Mouse (Mus musculus) gastrocnemius, postnatal 25 days (tissue): ENCODE data around the gene Adamts16. TPM values are rescaled to one million over a fixed set of nuclear protein-coding genes. Genes with fewer than 3 reads are reported as not detected.

Experiments
- DNase-seq: peaks from one replicate; pipeline ENCODE4 v3.0.0; 2022
- total RNA-seq, 2 experiments: library from RNA; stranded (reverse); gene quantifications; 1 replicate in 1 of 2; 2 replicates in 1 of 2; pipeline ENCODE4 v1.2.3; 2021

The Adamts16 gene
- total RNA-seq, 2 experiments from 2014 or later: 0.90 to 1.1 TPM

DNA sequence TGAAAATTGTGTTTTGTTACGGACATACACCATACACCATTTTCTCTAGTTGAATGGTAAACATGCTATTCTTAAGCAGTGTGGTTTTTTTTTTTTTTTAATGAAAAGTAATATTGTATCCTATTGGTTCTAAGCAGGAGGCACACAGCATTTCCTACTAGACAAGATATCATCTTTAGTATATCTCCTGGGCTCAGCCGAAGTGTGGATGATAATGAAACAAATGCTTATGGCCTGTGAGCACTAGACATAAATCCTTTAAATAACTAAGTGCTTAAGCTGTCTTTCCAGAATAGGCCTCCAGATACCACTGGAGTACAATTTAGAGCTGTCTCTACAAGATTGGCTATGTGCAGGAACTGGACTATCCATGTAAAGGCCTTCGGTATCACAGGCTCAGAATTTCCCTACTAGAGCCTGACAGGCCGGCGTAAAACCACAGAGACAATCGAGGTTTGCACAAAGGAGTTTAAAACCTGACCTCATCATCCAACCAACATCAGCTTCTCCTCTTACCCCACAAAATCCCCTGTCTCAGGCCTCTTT is 8.9 kb downstream of the Adamts16 start:
- no peak for DNase-seq

DNA sequence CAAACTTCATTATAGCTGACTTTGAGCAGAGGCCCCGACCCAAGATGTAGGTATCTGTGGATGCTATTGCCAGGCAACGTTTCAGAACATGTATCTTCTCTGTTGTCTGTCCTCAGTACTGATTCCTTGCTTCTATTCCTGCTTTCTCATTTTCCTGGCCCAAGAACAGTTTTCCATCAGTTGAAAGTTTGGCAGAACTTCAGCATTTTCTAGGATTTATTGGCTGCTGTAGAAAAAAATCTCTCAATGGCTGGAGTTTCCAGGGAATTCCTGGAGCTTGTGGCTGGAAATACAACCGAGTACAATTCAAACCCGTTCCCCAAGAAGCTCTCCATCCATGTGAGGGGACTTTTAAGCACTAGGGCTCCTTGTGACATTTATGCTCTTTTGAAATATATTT is 10.6 kb downstream of the Adamts16 start:
- DNase-seq: no peak

DNA sequence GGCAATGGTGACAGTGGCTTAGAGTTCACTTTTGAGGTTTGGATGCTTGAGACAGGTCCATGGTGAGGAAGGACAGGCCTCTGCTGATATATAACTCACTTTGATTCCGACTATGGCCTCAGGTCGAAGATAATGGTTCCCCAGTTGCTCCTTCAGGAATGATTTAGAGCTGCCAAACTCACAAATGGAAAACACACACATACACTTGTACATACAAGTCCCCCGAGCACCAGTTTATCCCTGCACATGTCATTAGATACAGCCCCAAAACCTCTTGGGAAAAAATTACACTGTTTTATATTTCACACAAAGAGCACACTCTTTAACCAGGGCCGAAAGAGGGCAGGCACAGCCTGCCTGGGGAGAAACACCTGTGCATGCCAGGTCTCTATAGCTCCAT is 14.1 kb downstream of the Adamts16 start:
- DNase-seq: no peak

DNA sequence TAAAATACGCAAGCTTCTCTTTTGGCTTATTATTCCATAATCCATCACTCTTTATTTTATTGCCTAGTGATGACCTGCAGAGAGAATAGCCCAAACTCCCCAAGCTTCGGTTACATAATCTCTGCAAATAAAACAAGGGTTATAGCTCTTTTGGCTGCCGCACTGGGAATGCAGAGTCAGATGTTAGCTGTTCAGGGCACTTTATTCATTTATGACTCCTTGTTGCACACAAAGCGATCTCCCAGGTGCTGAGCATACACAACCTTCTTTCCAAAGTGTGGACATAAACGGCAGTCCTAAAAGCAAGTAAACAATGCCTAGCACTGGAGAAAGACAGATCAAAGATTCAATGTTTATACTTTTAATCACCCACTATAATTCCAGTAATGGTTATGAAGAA is 16.3 kb downstream of the Adamts16 start:
- DNase-seq: no peak

DNA sequence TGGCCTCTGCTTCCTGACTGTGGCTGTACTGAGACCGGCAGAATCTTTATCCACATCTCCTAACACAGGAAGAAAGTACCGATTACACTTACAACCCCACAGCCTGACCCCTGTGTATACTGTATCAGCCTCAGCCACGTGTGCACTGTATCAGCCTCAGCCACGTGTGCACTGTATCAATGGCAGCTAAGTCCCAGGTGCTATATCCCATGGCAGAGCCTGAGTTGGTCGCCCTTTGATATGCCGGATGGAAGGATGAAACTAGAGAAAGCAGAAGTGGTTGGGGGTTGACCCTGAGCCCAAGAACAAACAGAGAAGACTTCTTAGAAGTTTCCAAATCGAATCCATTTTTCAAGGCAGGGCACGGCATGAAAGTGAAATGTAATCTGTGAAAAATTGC is 17.9 kb downstream of the Adamts16 start:
- no peak for DNase-seq

DNA sequence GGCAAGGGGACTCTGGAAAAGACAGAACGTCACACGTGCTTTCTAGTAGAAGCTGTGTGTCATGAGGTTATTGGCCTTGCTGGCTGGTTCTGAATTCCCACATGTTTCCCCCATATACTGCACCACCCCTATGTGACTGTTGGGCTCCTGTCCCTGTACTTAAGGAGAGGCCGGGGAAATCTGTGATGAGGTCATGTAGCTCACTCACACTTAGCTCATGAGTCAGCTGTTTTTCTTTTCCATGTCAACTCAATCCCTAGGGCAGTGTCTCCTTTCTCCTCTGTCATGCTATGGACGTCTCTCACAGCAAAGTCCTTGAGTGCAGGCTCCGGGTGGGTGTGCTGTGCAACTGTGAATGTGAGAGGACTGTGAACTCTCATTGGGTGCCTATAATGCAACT is 22.6 kb downstream of the Adamts16 start:
- DNase-seq: no peak

DNA sequence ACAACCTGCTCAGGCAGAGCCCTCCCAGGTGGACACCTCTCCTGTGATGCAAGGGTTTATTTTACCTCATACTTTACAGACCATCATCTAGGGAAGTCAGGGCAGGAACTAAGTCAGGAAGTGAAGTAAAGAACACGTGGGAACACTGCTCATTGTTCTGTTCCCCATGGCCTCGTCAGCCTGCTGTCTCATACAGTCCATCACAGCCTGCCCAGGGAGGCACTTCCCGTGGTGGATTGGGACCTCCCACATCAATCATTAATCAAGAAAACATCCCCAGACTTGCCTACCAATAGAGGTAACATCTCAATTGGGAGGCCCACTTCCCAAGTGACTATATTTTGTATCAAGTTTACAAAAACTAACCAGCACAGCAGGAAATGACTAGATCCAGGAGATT is 27.2 kb downstream of the Adamts16 start:
- no peak for DNase-seq

DNA sequence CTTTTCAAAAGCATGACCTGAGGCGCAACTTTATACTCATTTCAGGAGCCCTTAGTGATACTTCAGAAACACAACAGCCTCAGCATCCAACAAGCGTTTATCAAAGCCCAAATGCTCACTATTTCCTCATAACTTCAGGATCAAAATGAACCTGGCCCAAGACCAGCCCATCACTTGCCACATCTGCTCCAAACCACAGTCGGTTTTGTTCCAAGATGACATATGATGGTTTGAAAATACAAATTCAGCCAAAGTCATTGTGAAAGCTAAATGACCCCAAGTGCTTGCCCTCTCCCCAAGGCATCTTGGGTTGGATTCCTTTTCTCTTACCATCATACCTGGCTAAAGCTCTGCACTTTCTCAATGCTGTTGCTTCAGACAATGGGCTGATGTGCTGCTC is 36.1 kb downstream of the Adamts16 start:
- DNase-seq: no peak

DNA sequence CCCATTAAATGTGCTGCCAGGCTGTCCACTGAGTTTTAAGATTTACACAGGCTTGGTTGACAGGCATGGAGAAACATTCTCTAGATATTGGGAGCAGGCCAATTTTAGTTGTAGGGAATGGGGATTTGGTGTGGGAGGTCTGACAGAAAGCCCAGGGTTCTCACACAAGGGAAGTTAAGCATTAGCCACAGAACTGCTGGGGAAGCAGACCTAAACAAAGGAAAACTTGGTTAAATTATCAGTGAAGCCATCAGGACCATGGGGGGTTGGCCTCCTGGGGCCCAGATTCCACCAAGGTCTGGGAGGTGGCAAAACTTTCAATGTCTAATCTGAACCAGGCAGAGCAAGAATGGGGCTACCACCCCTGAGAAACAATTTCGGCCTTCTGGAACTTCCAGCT is 38.8 kb downstream of the Adamts16 start:
- DNase-seq: no peak

DNA sequence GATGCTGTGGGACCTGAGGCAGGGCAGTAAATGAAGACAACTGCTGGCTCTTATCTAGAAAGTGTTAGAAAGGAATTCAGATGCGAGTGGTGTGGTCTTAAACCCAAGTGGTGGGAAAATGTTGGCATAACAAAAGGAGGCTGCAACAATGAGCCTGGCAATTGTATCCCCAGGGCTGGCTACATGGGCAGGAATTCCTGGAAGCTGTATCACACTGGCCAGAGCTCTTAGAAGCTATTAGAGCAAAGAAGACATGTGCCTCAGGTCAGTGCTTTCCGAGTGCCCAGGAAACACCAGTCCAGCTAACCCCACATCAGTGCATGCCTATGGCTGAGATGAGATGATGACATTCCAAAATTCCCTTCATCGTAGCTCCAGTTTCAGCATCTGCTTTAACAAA is 42.3 kb downstream of the Adamts16 start:
- no peak for DNase-seq

DNA sequence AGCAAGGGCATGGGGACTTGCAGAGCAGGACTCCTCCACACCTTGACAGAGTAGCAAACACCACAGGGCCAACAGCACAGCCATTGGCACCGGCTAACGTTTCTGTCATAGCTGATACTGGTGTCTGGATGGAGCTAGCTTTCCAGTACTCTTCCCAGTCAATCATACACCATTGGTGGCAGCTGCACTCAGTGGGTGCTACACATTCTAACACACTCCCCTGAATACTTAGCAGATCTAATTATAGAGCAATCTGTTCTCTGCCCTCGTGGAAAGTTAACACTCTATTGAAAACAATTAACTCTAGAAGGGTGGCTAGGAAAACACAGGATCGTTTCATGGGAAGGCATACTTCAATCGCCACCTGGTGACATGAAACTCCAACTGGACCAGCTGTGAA is 43.2 kb downstream of the Adamts16 start:
- no peak for DNase-seq

DNA sequence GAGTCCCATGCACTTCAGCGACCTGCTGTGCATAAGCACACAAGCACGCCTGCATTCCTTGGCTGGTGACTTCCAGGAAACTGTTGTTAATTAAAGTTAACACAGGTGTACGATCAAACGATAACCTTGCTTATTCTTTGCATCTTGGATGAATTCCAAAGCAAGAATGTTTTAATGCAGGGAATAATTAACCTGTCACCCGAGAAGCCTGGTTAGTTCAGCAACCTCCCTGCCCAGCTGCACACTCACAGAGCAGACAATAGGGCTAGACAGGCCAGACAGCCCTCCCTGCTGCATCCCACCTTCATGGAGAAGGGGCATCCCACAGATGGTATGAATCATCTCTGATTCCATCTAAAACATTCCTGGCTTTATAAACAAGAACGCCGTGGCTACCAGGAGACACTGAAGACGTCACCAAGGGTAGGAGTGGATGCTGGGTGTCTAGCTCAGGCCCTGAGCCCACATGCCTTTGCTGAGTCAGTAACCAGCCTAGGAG is 47.5 kb downstream of the Adamts16 start:
- DNase-seq: no peak

DNA sequence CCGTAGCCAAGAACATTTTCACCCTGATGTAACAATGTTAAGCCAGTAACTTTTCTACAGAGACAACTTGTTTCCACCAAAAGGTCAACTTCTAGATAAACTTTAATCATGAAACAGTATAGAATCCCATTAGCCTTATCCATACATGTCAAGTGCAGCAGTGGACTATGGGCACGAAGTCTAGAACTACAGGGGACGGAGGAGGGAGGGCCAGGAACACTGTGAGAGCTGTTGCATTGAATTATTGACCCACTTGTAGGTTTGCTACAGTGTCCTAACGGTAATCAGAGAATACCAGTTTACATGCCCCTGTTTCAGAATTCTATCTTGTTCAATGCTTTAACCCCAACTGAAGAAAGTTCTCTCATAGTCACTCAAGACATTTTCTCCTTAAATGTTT is 48.0 kb downstream of the Adamts16 start:
- DNase-seq: no peak

DNA sequence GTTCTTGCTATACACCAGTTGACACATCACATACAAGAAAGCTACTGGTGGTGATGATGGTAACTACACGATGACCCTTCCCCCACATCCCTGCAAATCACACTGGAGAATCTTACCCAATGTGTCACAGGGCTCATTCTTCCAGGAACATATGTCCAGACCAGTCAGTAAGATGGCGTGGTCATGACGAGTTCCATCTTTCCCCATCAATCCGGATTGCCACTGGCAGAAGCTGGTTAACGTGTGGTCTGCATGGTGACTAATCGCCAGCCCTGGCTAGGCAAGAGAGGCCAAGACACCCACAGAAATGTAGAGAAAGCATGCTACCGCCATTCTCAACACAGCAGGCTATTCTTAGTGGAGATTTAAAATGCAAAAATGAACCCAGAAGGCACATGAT is 48.7 kb downstream of the Adamts16 start:
- no peak for DNase-seq

DNA sequence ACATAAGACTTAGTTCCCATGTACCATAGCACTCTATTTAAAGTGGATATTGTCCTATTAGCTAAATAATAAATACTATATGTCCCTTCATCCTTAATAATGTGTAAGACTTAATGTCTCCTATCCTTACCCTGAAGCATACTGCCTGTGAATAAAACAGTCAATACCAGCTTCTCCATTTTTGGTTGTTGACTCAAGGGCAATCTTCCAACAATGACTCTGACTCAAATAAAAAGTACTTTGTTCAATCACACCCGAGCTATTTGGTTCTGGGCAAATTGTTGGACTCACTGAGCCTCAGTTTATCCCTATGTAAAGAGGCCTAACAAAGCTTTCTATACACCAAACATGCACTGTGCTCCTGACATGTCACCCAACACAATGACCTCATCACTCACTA is 51.8 kb downstream of the Adamts16 start:
- no peak for DNase-seq

DNA sequence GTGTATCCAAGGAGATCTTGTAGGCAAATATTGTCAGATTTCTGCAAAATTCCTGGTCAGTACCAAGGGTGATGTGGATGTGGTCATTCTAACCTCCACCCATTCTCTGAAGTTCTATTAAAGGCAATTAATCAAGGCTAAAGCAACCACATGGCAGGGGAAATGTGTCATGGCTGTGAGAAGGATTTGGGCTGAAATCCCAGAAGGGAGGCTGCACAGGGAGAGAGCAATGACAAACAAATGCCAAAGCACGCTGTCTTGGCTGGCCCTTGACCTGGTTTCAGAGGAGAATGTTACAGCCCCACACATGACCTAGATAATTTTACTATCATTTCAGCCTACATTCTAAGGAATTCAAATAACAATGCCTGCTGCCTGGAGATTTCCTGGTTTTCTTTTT is 52.6 kb downstream of the Adamts16 start:
- no peak for DNase-seq

DNA sequence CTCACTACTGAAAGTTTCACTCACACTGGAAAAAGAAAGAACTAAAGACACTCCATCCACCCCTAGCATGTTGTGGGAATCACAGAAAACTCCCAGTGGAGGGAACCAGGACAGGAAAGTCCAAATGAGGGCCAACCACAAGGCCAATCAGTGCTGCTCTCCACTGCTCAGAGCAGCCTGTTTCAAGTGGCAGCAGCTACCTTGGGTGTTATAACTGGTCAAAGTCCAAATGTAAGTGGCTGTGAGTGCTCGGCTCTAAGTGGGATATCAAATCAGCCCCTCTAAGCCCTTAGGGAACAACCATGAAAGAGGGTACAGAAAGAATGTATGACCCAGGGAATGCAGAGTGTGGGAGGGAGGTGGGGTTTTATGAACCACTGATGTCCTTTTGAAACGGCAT is 56.5 kb downstream of the Adamts16 start:
- DNase-seq: no peak

DNA sequence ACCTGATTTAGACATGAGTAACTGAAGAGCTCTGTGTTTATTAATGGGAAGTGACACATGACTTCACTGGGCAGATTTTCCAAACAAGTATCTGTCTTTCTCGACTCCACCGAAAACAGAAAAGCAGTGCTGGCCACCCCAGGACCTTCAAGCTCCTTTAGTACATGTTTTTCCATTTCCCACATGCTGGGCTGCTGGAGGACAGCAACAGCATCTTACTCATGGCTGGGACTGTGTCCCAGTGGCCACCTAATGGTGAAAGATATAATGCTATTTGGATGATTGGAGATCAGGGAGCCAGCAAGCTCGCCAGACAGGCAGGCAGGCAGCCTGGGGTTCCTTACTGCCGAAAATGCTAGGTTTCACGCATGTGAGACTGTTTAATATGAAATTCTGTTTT is 57.5 kb downstream of the Adamts16 start:
- no peak for DNase-seq

DNA sequence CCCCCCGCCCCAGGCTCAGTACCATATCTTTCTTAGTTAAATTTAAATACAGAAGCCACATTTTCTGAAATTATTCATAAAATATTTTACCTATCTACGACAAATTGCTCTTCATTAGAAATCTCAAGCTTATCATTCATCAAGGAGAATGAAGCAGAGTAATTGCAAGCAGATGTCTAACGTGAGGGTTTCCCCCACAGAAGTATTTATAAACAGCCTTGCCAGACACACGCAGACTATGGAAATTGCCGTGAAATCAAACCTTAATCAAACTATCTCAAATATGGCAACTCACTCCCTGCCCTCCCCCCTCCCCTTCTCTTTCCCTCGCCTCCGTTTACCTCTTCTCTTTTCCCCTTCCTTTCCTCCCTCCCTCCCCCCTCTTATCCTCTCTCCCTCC is 61.8 kb downstream of the Adamts16 start:
- DNase-seq: no peak

DNA sequence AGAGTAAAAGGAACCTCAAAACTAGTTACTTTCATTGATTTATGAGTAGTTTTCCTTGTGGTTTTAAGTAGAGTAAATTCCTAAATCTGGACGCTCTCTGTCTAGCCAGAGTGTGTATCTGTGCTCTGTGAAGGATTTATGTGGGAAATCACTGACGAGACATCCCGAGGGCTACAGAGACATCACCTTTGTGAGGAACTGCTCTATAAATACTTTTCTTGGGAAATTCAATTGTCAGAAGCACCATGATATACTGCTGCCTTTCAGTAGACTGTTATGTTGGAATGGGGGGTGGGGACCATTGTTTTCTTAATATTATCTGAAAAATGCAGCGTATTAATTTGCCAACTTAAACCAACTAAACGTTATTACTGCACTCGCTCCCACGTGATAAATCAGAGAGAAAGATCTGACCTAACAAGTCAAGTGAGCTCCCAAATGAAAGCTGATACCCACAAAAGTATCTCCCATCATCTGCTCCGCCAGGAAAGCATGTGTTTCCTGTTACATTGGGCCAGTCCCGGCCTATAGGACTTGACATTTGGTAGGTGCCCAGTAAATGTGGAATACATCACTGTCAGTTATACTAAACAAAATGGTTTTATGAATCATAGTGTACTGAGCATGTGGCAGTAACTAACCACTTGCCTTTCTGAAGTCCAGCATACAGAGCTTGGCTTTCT is 62.6 kb downstream of the Adamts16 start:
- no peak for DNase-seq

DNA sequence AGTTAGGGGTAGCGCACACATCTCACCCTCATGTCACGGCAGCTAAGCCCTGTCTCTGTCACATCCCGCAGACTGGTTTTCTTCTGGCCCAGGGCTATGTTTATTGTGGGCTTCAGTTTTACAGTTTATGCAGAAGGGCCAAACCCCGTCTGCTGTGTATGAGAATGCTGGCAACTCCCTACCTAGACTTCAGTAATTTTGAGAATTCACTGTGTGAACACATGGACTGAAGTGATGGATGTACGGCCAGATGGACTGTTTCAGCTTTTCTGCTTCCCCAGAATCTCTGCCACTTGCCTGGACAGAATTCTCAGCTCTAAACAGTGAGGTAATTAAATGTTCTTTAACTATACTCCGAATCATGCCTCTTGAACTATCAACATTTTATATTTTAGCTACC is 70.5 kb downstream of the Adamts16 start:
- no peak for DNase-seq

DNA sequence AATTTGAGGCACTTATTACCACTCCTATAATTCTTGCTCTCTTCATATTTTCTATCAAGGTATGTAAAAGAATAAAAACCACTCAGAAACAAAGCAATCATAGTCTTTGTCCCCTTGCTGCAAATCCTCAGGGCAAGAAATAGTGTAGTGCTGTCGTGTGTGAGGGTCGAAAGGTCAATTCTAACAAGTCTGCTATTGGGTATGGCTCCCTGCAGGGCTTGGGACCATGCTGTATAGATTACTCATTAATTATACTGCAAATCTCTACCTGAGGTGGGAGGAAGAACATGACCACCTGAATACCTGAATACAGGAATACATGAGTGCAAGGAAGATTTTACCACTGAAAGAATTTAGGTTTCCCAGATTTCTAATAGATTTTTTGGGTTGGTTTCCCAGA is 72.5 kb downstream of the Adamts16 start:
- DNase-seq: no peak

DNA sequence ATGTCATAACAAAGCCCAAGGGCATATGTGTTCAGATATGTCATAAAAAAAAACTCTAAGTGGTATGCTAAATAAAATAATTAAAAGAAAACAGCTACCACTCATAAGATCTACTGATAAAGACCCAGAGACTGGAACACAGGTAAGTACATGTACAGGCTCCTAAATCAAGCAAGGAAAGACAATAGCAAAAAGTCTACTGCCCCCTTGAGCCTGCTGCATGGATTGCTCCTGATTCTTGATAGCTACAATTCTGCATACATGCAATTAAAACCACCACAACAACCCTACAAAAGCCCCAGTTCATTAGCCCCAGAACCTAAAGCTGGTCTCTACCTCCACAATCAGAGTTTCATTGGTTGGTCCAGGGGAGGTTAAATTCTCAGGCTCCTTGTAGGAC is 74.1 kb downstream of the Adamts16 start:
- DNase-seq: no peak

DNA sequence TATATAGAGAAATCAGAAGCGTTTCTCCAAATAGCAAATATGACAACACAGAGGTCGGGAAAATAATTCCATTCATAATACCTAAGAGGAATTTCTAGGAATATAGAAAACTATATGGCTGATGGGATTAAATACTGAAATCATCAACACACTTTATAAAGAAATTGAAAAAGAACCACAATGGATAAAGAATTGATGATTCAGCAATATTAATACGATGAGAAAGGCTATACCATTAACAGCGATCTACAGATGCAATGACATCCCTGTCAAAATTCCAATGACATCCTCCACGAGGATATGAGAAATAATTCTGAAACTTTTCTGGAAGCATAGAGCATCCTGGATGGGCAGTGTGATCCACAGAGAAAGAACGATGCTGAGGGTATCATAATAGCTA is 76.9 kb downstream of the Adamts16 start:
- no peak for DNase-seq

DNA sequence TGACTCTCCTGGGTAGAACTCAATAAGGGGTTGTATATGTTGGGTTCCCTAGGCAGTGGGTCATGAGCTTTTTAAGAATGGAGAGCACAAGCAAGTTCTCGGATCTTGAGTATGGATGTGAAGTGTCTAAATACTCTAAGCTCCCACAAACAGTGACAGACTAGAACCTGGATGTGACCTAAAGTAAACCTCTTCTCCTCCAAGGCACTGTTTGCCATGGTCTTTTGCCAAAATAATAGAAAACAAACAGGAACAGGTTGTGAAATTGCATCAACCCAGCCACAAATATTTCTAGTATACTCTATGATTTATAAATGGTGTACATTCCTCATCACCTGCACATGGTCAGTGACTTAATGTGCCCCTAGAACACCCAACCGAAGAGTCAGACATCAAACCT is 79.0 kb downstream of the Adamts16 start:
- DNase-seq: no peak
